Mouse (Mus musculus): ENCODE measurements around the gene 4932438H23Rik.

Gene 4932438H23Rik

DNA sequence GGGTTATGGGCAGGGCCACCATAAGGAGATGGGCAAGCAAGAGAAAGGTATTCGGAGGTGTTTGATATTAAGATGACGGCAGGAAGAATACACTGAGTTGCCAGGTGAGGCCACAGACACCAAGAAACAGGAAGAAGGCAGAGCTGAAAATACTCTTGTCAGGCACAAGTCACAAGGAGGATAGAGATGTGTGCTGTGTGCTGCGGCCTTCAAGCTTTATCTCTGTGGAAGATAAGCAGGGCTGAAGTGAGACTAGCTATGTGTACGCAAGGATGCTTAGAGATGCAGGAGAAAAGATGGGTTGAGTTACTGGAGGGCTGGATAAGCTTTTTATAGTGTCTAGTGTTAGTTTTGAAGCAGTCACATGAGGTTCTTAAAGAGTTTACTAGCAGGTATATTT lies 37.7 kb downstream of the 4932438H23Rik start:
- no peak for DNase-seq (ENCODE audit: low spot score)

DNA sequence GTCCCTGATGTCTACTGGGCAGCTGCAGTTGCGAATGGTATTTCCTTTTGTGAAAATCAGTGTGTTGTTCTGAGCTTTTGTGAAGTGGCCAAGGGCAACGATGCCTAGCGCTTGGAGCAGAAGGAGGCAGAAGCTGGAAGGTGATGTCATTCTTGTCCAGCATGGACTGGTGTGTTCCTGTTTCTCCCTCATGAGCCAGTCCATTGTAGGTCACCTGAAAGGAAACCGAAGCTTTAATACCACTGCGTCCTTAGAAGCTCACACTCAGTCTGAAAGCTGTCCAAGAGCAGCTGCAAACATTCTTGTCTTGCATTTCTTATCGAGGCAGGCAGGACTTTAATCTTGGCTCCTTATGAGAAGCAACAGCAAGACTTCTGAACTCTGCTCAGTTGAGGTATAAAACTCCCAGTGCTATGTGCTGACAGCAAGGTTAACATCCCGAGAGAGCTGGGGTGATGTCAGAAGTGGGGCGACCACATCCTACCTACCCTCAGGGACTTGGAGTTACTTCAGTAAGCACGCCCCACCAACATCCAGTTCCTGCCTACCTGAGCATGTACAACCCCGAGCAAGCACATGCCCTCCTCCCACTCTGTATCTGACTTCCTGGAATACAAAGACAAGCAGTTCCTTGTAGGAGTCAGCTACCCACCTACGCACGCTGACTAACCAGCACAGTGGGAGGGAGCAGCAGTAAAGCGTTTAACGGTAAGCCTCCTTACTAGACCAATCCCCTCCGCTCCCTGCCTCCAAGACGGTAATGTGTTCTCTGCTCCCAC lies 38.7 kb downstream of the 4932438H23Rik start:
- no peak for DNase-seq (ENCODE audit: low spot score)

DNA sequence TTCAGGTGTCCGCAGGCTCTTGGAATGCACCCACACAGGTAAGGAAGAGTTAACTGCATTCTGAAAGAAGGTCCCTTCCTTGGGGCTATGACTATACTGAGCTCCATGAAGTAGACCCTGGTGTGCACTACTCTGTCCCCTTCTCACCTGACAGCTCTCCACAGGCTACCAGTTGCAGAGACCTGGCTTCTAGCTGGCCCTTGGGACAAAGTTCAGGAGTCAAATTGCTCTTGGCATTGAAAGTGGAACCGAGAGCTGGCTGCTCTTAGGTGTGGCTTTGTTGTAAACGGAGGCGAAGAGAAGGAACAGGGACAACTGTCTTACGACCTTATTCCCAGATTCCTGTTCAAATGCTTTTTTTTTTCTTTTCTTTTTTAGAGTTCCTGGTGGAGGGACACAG lies 39.8 kb downstream of the 4932438H23Rik start:
- no peak for DNase-seq (ENCODE audit: low spot score)

DNA sequence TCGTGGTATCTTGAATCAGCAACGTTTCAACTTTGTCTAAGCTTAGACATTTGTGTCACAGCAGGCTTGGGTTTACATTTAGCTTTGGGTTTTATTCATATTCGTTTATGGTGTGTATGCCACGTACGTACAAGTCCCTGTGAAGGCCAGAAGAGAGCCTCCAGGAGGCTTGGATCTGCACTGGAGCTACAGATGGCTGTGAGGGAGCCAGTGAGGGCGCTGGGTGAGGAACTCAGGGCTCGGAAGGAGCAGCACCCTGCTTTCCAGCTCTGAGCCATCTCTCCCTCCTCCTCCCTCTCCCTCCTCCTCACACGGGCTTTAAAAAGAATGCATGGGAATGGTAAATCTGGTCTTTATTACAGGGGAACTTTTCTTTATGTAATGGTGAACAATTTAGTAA lies 41.3 kb downstream of the 4932438H23Rik start:
- no peak for DNase-seq (ENCODE audit: low spot score)

DNA sequence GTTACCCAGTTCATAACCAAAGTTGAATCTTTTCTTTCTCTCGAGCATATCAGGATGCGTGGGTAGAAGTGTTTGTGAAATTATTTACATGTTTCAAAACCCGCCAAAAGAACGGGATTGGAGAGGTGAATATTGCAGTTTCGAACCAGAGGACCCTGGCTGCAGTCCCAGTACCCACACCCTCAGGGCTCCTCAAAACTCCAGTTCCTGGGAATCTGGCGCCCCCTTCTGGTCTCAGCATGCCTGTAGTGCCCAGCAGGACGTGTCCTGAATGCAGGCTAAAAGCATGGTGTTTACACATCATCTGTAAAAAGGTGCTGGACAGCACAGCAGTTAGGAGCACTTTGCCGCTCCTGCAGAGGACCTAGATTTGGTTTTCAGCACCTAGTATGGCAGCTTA lies 49.4 kb downstream of the 4932438H23Rik start:
- peak; percentile 30 for DNase-seq (ENCODE audit: low spot score)

DNA sequence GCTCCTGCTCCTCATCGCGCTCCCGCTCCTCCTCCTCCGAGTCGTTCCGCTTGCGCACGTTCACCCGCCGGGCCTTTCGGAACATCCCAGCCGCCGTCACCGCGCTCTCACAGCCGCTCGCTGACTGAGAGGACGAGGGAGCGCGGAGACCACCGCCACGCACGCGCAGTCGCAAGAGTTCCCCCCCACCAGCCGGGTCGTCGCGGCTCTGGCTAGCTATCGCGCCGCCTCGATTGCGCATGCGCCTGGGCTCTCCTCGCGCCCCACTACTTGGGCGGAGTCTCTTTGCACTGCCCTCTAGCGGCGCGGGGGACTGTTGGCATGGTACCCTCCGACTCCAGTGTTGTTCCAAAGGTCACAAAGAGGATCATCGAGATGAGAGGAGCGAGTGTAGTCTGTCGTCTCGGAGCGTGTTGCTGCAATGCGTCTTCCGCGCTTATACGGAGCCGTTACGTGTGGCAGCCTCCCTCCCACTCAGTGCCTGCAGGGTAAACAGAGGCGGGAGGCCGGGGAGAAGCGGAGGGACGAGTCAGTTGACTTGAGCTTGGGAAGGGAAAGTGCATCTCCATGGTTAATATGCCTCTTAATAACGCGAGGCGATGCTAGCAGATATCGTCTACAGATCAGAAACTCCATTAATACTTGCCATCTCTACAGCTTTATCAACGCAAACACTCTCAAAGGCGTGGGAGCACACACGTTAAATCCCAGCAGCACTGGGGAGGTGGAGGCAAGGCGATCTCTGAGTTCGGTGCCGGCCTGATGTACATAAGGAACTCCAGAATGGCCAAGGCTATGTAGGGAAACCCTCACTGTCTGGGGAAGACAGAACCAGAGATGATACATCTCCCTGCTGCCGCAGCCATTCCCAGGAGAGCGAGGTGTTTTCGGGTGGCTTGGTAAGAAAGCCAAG lies 50.4 kb downstream of the 4932438H23Rik start, which contains the start of gene Paxbp1:
Paxbp1 (minus strand) TSS at position 274 of the 913 bp plus-strand sequence.
- DNase-seq (ENCODE audit: low spot score): peak; percentile 99

DNA sequence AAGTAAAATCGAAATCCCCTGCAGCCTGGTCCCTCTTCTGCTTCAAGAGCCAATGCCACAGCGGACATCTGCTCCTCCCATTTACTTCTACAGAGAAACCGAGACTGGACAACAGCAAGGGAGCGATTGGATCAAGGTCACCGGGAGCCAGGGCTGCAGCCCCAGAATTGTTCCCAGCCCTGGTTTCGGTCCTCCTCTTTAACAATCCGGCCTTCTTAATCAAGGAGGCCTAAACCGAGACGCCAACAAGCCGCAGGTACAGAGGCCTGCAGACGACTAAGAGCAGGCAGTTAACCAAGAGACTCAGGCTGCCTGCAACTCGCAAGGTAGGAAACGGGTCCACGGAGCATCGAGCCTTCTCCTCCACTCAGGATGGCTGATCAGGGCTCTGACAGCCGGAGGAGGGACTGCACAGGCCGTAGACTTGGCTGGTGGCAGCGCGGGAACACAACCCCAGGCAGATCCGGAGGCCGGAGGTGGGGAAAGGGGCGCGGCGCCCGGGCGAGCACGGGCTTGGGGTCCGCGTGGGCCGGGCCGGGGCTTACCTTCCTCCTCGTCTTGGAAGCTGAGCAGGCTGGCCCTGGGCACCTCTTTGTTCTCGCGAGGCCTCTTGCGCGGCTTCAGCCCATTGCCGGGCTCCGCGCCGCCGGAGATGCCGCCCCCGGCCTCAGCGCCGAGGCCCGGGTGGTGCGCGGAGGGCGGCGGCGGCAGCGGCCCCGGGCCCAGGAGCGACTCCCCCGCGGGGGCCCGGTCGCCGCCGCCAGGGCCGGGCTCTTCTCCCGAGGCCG lies 51.3 kb downstream of the 4932438H23Rik start:
- DNase-seq (ENCODE audit: low spot score): peak; percentile 46

DNA sequence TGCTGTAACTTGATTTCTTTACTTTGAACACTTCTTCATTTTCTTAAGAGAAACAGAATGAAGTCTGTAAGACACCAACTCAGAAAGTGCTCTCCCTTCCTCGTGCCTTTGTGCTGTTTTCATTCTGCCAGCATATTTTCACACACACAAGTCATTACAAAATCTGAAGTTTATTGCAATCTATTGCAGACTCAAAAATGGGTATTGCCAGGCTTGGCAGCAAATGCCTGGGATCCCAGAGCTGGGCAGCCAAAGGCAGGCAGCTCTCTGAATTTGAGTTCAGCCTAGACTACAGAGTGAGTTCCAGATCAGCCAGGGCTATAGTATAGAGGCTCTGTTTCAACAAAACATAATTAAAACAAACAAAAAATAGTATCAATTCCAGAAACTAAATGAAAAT lies 52.3 kb downstream of the 4932438H23Rik start:
- DNase-seq (ENCODE audit: low spot score): no peak

DNA sequence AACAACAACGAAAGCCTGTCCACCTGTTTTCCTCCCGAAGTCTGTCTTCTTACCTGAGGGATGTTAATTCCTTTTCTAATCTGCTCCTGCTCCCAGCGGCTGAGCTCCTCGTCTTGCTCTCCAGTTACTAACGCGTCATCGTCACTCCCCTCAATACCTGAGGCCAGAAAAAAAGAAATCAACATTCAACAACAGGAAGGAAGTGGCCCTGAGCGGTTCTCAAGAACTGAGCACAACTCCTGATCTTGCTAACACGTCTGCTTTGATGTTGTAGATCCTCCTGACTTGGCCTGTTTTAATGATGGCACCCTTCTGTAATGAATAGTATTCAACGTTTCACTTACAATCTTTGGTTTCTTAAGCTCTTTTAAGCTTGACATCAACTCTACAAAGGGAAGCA lies 59.1 kb downstream of the 4932438H23Rik start:
- DNase-seq (ENCODE audit: low spot score): no peak

DNA sequence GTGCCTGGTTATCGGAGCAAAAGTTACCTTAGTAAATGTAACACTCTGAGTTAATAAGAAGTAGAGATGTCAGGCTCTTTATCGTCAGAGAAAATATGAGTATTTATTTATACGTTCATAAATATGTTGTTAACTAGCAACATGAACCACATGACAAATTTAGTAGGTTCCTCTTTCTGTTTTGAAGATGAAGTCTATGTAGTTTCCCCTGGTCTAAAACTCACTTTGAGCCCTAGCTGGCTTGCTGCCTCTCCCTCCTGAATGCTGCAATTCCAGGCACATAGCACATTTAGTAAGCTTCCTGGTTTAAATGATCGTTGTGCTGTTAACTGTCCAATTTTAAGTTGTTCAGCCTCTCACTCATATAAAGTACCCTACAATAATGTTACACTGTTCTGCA lies 64.2 kb downstream of the 4932438H23Rik start:
- DNase-seq (ENCODE audit: low spot score): no peak

DNA sequence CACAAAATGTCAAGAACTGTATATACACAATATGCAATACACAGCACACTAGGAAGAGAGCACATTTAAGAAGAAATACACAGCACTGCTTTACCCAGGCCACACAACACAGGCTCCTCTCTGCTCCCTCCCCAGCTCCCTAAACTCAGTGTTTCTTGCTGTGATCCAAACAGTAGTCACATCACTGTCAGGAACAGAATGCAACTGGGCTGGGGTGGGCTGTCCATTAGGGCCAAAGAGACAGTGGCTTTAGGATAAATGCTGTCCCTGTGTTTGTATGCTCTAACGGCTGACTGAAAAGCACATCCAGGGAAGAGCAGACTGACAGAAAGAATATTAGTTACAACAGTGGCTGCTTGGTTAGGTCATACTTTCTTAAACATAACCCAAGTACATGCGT lies 65.0 kb downstream of the 4932438H23Rik start:
- DNase-seq (ENCODE audit: low spot score): no peak

DNA sequence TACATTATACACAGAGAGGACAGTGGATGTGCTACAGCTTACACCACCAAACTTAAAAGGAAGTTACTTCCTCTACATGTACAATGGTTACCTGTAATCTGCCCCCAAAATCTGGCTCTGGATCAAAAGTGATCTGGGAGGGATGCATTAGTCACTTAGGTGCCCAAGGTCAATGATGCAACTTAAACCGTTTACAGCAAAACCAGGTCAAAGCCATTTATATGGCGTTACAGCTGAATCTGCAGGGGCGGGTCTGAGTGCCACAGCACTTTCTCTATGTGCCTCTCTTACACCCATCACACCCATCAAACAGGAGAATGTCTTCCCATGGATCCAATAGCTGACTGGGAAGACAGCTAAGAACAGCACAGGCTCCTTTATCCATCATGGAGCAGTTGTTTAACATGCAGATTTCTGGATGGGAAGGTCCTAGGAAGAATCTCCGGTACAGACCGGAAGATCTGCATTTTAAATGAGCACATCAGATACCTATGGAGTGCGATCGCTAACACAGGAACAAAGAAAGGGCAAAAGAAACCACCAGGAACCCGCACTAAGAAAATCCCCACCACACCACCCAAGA lies 65.7 kb downstream of the 4932438H23Rik start:
- DNase-seq (ENCODE audit: low spot score): no peak

DNA sequence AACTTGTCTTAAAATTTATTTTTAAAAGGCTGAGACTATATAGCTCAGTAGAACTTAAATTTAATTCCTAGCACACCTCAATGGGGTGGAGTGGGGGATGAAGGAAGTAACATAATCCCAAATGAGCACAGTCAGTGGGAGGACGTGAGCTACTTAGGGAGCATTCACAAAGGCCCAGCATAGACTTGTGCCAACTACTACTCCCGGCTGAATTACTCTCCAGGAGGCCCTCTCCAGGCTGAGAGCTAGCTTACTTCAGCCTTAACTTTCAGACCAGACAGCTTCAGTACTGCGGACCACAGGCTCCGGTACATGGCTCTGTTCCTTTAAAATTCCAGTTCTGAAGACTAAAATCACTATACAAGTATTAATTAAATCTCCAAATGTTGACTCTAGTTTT lies 68.6 kb downstream of the 4932438H23Rik start:
- DNase-seq (ENCODE audit: low spot score): no peak

DNA sequence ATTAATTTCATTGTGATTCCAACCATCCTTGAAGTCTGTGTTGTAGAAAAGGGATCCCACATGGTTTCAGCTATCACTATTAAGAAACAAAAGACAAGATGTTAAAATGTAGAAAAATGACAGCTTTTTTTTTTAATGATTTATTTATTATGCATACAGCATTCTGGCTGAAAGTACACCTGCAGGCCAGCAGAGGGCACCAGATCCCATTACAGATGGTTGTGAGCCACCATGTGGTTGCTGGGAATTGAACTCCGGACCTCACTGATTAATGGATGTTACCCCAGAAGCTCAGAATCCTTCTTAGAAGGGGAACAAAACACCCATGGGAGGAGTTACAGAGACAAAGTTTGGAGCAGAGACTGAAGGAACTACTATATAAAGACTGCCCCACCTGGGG lies 71.5 kb downstream of the 4932438H23Rik start:
- DNase-seq (ENCODE audit: low spot score): peak; percentile 13

DNA sequence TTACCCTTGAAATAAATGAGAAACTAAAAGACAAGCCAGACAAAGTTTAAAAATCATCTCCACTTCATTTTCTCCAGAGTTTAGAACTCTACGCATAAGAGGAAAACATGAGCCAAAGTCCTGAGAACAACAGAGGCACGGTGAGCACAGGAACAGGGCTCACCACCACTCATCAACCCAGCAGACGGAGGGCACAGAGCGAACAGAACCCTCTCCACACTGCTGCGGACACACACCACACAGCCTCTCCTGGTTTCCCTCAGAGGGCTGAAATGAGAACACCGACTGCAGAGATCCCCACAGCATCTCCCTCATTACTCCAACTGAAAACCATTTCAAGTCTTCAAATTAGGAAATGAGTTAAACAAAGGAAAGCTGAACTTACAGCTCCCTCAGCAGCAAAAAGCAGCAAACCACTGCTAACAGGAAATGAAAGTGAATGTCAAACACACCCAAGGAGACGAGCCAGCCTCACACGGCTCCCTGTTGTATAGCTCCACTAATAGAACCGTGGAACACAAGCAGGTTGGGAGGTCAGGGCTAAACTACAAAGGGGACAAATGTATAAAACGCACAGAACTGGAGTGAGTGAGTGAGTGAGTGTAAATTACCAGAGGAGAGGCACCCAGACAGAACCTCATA lies 74.0 kb downstream of the 4932438H23Rik start:
- no peak for DNase-seq (ENCODE audit: low spot score)

DNA sequence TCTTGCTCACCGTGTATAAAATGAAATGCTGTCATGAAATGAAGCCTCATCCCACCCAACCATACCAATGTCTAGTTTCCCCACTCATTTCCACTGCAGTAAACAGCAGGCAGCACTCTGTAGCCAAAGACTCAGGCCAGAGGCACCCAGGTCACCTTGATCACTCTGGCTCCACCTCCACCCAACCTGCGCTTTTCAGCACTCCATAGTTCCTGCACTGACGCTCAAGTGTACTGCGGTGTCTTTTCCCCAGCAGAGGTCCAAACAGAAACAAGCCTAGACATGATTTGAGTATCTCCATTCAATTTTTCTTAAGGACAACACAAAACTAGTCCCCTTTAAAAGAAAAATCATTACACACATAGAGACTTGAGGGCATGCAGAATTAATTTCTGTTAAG lies 75.4 kb downstream of the 4932438H23Rik start:
- no peak for DNase-seq (ENCODE audit: low spot score)

DNA sequence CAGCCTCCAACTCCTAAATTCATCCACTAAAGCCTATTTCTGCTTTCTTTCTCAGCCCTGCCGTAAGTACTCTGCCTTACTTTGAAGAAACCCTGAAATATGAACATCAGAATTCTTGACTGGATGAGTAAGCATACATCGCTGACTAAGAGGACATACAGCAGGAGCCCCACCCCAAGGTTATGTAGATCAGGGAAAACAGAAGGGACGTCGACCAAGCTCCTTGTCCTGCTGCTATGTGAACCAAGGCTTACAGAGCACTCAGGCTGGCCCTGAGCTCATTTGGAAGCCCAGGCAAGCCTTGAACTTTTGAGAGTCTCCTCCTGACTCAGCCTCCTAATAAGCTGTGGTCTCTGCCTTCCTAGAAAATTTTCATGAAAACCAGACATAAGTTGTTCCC lies 79.2 kb downstream of the 4932438H23Rik start:
- no peak for DNase-seq (ENCODE audit: low spot score)

DNA sequence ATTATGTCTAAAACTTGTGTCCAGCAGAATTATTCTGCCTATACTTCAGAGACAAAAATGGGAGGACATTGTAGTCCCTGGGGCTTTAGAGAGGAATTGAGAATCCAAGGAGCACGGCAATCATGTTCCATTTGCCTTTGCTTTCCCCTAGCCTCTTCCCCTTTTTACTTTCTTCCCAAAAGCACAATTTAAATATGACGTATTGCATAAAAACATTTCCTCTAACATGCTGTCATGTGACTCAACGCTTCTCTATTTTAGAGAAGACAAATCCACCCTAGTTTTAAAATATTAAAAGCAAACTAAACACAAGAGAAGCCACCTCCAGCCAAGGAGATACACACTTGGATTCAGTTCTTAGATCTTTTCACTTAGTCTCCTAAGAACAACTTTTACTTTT lies 83.1 kb downstream of the 4932438H23Rik start:
- DNase-seq (ENCODE audit: low spot score): no peak

DNA sequence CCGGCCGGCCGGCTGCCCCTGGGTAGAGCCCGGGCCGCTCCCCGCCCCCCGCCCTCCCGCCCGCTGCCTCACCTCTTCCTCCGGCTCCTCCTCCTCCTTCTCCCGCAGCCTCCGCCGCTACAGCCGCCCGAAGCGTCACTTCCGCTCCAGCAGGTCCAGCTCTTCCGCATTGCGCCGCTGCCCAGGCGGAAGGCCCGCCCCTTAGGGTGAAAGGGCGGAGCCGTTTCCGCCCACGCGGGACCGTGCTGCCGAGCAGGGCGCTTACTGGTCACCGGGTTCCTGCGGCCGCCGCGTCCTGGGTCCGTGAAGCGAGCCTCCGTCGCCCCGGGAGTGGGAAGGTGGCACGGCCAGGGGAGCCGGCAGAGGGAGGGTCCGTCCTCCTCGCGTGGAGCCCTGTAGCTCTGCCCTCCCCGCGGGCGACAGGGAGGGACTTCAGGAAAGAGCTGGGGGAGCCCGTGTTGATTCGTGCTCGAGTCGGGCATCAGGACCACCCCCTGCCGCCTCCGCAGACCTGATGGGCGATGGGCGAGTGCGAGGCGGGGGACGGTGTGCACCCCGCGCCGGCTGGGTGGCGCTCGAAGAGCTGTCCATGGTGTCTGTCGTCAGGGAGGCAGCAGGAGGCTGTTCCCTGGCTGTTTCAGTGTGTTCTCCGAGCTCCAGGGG lies 83.8 kb downstream of the 4932438H23Rik start, which contains the start of gene Synj1:
Synj1 (minus strand) TSS at position 288 of the 663 bp plus-strand sequence.
- DNase-seq (ENCODE audit: low spot score): peak; percentile 84

DNA sequence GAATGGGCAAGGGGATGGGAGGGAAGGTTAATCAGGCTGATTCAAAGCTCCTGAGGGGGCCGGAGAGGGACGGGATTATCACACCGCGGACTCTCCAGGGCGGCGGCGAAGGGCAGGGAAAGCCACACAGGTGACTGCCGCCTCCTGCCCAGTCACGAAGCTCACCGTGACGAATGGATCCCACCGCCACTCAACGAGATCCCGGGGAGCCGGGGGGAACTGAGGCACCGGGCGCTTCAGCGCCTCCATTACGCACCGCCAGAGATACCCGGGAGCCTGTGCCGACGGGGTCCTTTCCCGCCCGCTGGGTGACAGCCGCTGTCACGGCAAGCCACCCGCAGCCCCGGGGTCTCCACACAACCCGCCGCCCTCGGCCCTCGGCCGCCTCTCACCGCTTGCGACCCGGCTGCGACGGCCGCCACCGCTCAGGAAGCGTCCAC lies 84.3 kb downstream of the 4932438H23Rik start:
- peak; percentile 40 for DNase-seq (ENCODE audit: low spot score)

Data from urinary bladder, postnatal 25 days (tissue).